Mouse (Mus musculus) adrenal gland (tissue): ENCODE measurements around the gene Hadha.

ENCODE experiments used
- intact Hi-C: fragments of 180-260 bp; cut with DNase I; formaldehyde crosslinking; loops from one replicate; pipeline ENCODE4 v1.15.1; 2025

Gene Hadha

GRCm38 (mm10) chr5:30113881-30114760 lies 40.8 kb downstream of the Hadha start:
- intact Hi-C loops = loop anchor here (5.0 kb wide), 1 partner anchor 83 kb away; no protein-coding TSS in a partner anchor

GRCm38 (mm10) chr5:30112533-30113068 lies 42.4 kb downstream of the Hadha start:
- intact Hi-C loops = loop anchor here (5.0 kb wide), 1 partner anchor 85 kb away; no protein-coding TSS in a partner anchor

DNA sequence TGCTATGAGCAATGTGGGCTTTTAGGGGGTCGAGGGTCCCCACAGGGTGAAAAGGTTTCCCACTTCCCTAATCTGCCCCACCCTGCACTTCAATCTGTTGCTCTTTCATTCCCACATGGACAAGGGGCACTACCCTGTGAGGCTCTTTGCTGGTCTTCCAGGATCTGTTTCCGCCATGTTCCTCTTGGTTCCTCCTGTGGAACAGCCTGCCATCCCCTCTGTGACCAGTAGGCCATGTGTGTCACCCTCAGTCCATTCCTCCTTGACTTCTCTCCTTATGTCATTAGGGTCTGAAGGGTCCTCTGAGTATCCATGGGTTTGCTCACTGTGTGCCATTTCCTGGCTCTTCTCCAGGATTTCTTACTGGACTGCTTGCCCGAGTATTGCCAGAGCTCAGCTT lies 43.2 kb downstream of the Hadha start:
- intact Hi-C loops = loop anchor here (5.0 kb wide), 1 partner anchor 86 kb away; no protein-coding TSS in a partner anchor

GRCm38 (mm10) chr5:30111126-30111525 lies 43.8 kb downstream of the Hadha start:
- intact Hi-C loops = loop anchor here (5.0 kb wide), 1 partner anchor 86 kb away; no protein-coding TSS in a partner anchor

GRCm38 (mm10) chr5:30110371-30111060 lies 44.4 kb downstream of the Hadha start:
- intact Hi-C loops = loop anchor here (5.0 kb wide), 1 partner anchor 87 kb away; no protein-coding TSS in a partner anchor

DNA sequence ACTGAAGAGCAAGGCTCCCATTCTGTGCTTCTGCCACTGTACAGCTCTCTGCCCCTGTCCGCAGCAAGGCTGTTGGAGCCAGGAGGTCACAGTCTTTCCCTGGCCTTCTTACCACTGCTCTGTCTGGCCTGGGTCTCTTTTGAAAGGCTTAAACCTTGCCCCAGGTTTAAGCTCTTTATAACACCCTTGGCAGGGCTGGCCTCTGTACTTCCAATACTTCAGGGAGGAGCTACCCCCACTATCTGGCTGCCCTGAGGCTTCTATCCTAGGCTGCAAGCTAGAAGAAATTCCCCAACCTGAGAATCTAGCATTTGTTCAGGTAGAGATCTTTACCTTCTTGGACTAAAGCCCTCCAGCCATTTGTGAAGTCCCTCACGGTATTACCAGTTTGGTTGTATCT lies 45.1 kb downstream of the Hadha start:
- intact Hi-C loops = loop anchor here (5.0 kb wide), 1 partner anchor 87 kb away; no protein-coding TSS in a partner anchor

- intact Hi-C loops = no loop called here
Measured at GRCm38 (mm10) chr5:30108233-30108632, 46.7 kb downstream of the Hadha start.

GRCm38 (mm10) chr5:30107611-30108041 lies 47.3 kb downstream of the Hadha start:
- intact Hi-C loops = no loop called here

DNA sequence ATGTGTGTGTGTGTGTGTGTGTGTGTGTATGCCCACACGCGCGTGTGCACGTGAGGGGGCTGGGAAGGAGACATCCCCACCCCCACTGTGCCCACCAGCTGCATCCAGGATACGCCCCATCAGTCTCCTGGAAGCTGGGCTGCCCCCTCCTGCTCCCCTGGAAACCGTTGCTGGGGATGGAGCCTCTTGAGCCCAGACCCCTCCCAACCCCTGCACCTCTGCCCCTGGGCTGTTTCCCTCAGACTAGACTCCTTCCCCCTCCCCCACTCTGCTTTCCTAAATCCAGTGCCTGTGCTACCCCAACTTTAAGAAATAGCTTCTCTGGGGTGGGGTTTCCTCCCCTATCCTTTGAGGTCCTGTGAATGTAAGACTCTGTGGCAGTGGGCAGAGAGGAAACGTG lies 47.8 kb downstream of the Hadha start:
- intact Hi-C loops = no loop called here

GRCm38 (mm10) chr5:30106756-30107155 lies 48.2 kb downstream of the Hadha start:
- intact Hi-C loops = no loop called here

DNA sequence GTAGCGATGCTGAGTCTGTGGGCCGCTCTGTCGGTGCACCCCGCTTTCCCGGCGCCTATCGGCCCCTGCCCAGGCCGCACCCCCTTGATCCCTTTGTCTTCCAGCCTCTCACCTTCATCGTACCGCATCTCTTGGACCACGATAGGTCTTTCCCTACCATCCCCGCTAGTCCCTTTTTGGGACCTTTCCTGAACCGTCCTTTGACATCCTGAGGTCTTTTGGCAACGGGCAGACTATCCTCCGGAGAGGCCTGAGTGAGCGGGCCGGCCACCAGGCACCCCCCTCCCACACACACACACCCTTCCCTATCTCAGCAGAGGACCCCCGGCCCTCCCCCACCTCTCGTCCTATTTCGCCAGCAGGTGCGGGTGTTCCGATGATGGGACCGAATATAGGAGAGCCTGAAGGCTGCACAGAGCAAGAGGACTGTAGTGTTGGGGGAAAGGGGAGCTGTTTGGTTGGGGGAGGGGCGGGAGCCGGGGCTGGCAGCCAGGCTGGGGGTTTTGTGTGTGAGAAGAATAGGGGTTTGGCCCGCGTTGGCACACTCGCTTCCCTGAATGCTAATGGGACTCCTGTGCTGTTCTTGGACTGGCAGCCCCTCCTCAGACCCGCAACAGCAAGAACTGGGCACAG lies 49.2 kb downstream of the Hadha start, which contains the start of gene 3110082J24Rik:
3110082J24Rik (minus strand) TSS at position 419 of the 633 bp plus-strand sequence.
- intact Hi-C loops = no loop called here

DNA sequence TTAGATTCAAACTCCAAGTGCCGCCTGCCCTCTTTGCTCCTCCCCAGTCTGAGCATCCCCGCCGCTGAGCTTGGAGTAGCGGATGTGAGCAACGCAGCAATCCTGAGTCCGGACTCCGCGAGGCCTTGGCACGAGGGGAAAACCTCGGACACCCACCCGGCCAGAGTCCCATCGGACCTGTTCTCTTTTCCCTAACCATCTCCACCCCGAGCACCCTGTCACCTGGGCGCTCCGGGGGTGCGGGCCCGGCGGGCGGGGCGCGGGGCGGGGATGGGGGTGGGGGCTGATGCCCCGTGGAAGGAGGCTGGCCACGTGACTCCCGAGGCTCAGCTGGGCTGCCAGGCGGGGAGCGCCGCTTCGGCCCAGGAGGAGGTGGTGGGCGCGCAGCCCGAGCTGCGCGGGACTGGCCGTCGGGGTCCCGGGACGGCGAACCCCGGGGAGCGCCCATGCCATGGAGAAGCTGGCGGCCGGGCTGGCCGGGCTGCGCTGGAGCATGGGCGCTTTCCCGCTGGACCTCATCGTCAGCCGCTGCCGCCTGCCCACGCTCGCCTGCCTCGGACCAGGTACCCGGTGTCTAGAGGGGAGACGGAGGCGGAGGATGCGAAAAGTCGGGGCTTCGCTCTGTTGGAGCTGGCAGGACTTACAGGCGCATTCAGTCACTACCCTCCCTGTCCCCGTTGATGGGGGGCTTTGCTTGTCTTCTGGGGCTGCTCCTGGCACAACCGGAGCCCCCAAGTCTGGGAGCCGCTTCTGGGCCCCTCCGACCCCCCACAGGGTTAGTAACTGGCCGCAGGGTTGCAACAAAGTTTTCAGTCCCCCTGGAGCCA lies 49.9 kb downstream of the Hadha start, which contains the start of gene Garem2:
Garem2 (plus strand) TSS at position 321 of the 827 bp plus-strand sequence.
- intact Hi-C loops = no loop called here

- intact Hi-C loops = no loop called here
Measured at GRCm38 (mm10) chr5:30104339-30104738, 50.6 kb downstream of the Hadha start.

GRCm38 (mm10) chr5:30103340-30103739 lies 51.6 kb downstream of the Hadha start:
- intact Hi-C loops = no loop called here

GRCm38 (mm10) chr5:30098260-30098659 lies 56.7 kb downstream of the Hadha start:
- intact Hi-C loops = no loop called here

GRCm38 (mm10) chr5:30095731-30096130 lies 59.2 kb downstream of the Hadha start:
- intact Hi-C loops = no loop called here

DNA sequence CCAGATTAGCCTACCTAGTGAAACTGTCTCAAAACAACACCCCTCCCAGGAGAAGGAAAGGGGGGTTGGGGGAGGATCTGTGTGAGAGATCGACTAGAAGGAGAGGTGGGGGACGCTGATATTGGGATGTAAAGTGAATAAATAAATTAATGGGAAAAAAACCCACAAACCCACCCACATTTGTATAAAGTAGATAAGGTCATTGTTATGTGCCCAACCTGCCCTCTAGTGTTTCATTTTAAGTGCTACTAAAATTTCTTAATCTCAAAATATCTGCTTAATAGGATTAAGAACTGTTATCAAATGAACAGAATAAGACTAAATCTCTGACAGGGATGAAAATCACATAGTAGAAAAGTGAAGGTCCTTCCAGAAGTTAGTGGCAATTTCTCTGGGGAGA lies 60.6 kb downstream of the Hadha start:
- intact Hi-C loops = no loop called here

DNA sequence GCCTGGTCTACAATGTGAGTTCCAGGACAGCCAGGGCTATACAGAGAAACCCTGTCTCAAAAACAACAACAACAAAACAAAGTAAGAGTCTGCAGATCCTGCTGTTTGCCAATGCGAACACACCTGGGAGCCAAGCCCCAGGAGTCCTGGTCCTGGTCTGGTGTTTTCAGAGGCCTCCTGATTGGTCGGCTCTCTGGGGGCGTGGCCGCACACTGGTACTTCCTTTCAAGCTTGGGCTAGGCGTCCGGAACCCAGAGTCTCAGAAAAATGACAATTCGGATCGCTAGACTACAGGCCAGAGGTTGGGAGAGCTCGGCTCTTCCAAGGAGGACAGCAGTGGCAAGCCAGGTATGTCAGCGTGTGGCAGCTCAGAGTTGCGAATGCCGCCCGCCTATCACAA lies 62.3 kb downstream of the Hadha start:
- intact Hi-C loops = no loop called here

GRCm38 (mm10) chr5:30072825-30073821 lies 81.8 kb downstream of the Hadha start, which contains the start of gene Tyms:
Tyms (minus strand) TSS chr5:30073617.
- intact Hi-C loops = no loop called here
